Mouse (Mus musculus): ENCODE data around the gene Pon3. TPM values are rescaled to one million over a fixed set of nuclear protein-coding genes. Genes with fewer than 3 reads are reported as not detected.
"Not testable (repeated sequence)": the region's sequence is repeated elsewhere in the genome, so short reads cannot be mapped to it uniquely, and the experiment has no call there.

Gene Pon3
- polyA plus RNA-seq, 1 experiment, result 2.5 TPM

GRCm38 (mm10) chr6:5262322-5263249 is 6.5 kb upstream of the Pon3 start:
- no peak for DNase-seq (ENCODE audit: extremely low spot score in 1 of 2, low spot score in 1 of 2)

- DNase-seq (ENCODE audit: extremely low spot score in 1 of 2, low spot score in 1 of 2), result no peak
Observed at GRCm38 (mm10) chr6:5255291-5255690, 795 bp downstream of the Pon3 start.

GRCm38 (mm10) chr6:5254869-5255268 is 1.2 kb downstream of the Pon3 start:
- no peak for DNase-seq (ENCODE audit: extremely low spot score in 1 of 2, low spot score in 1 of 2)

- DNase-seq (ENCODE audit: extremely low spot score in 1 of 2, low spot score in 1 of 2), result no peak
Observed at GRCm38 (mm10) chr6:5245926-5246325, 10.2 kb downstream of the Pon3 start.

GRCm38 (mm10) chr6:5238799-5239198 is 17.3 kb downstream of the Pon3 start:
- no peak for DNase-seq (ENCODE audit: extremely low spot score in 1 of 2, low spot score in 1 of 2)

GRCm38 (mm10) chr6:5237510-5237909 is 18.6 kb downstream of the Pon3 start:
- no peak for DNase-seq (ENCODE audit: extremely low spot score in 1 of 2, low spot score in 1 of 2)

- no peak for DNase-seq (ENCODE audit: extremely low spot score in 1 of 2, low spot score in 1 of 2)
Observed at GRCm38 (mm10) chr6:5236843-5237371, 19.2 kb downstream of the Pon3 start.

- no peak for DNase-seq (ENCODE audit: extremely low spot score in 1 of 2, low spot score in 1 of 2)
Observed at GRCm38 (mm10) chr6:5234563-5234962, 21.5 kb downstream of the Pon3 start.

GRCm38 (mm10) chr6:5233812-5234211 is 22.3 kb downstream of the Pon3 start:
- DNase-seq (ENCODE audit: extremely low spot score in 1 of 2, low spot score in 1 of 2), result no peak

GRCm38 (mm10) chr6:5232022-5232421 is 24.1 kb downstream of the Pon3 start:
- no peak for DNase-seq (ENCODE audit: extremely low spot score in 1 of 2, low spot score in 1 of 2)

- no peak for DNase-seq (ENCODE audit: extremely low spot score in 1 of 2, low spot score in 1 of 2)
Observed at GRCm38 (mm10) chr6:5230261-5230660, 25.8 kb downstream of the Pon3 start.

- not testable (repeated sequence) for DNase-seq (ENCODE audit: extremely low spot score in 1 of 2, low spot score in 1 of 2)
Observed at GRCm38 (mm10) chr6:5223551-5223950, 32.5 kb downstream of the Pon3 start.

- no peak for DNase-seq (ENCODE audit: extremely low spot score in 1 of 2, low spot score in 1 of 2)
Observed at GRCm38 (mm10) chr6:5222080-5222479, 34.0 kb downstream of the Pon3 start.

GRCm38 (mm10) chr6:5218190-5218589 is 37.9 kb downstream of the Pon3 start:
- no peak for DNase-seq (ENCODE audit: extremely low spot score in 1 of 2, low spot score in 1 of 2)

GRCm38 (mm10) chr6:5207817-5208216 is 48.3 kb downstream of the Pon3 start:
- no peak for DNase-seq (ENCODE audit: extremely low spot score in 1 of 2, low spot score in 1 of 2)

- DNase-seq (ENCODE audit: extremely low spot score in 1 of 2, low spot score in 1 of 2), result no peak
Observed at GRCm38 (mm10) chr6:5199916-5200315, 56.2 kb downstream of the Pon3 start.

- no peak for DNase-seq (ENCODE audit: extremely low spot score in 1 of 2, low spot score in 1 of 2)
Observed at GRCm38 (mm10) chr6:5199376-5199905, 56.6 kb downstream of the Pon3 start.

- DNase-seq (ENCODE audit: extremely low spot score in 1 of 2, low spot score in 1 of 2), result no peak
Observed at GRCm38 (mm10) chr6:5198590-5198989, 57.5 kb downstream of the Pon3 start.

- DNase-seq (ENCODE audit: extremely low spot score in 1 of 2, low spot score in 1 of 2), result no peak
Observed at GRCm38 (mm10) chr6:5193693-5194092, 62.4 kb downstream of the Pon3 start, which contains the start of gene Pon1. TSS of gene Pon1 (minus strand) at chr6:5193946.

GRCm38 (mm10) chr6:5190761-5191160 is 65.3 kb downstream of the Pon3 start:
- no peak for DNase-seq (ENCODE audit: extremely low spot score in 1 of 2, low spot score in 1 of 2)

GRCm38 (mm10) chr6:5189507-5189906 is 66.6 kb downstream of the Pon3 start:
- DNase-seq (ENCODE audit: extremely low spot score in 1 of 2, low spot score in 1 of 2), result no peak

- DNase-seq (ENCODE audit: extremely low spot score in 1 of 2, low spot score in 1 of 2), result no peak
Observed at GRCm38 (mm10) chr6:5188938-5189337, 67.1 kb downstream of the Pon3 start.

Data from frontal cortex, adult 2 months (tissue).